In genomic region chr9:95263867-95264509, GRCm38 (mm10) we compare ENCODE assay signal across 33 mouse cellular contexts.
DNase-seq lines count a peak whose midpoint lies in the region; ATAC-seq lines count a peak whose summit lies in the region.
"Had no signal": no experiment of that assay in that cellular context is flagged by ENCODE, and none has a peak within 500 bp of the region (broad histone marks: within the 10 kb centered on the region; RNA-seq: fewer than 3 reads in every experiment).

No protein-coding gene starts in this region.

- no peaks in the 10 kb centered on the region; the same call in 1 of the 2 replicates for H3K4me1 ChIP-seq in embryonic facial prominence, embryonic 14.5 days (ENCODE audit: control insufficient read depth, insufficient read depth, low read length)
- H3K4me1 ChIP-seq in embryonic facial prominence, embryonic 10.5 days, result peaks cover 8% of the 10 kb centered on the region
- H3K4me1 ChIP-seq in hindbrain, embryonic 16.5 days (ENCODE audit: control insufficient read depth, insufficient read depth, low read depth, low read length), result peaks cover 2% of the 10 kb centered on the region; the same call in 1 of the 2 replicates
- no peaks in the 10 kb centered on the region for H3K4me1 ChIP-seq in hindbrain, embryonic 11.5 days (replicated peaks; ENCODE audit: control insufficient read depth, insufficient read depth, low read length)
- H3K4me1 ChIP-seq in midbrain, embryonic 15.5 days, result peaks cover 7% of the 10 kb centered on the region
- H3K4me1 ChIP-seq in midbrain, embryonic 13.5 days (replicated peaks), result peaks cover 7% of the 10 kb centered on the region; the same call in 1 of the 2 replicates
- H3K4me1 ChIP-seq: neural tube, embryonic 12.5 days had no signal

- no peaks in the 10 kb centered on the region for H3K9me3 ChIP-seq in embryonic facial prominence, embryonic 14.5 days (ENCODE audit: control insufficient read depth, low read length)
- no peaks in the 10 kb centered on the region for H3K9me3 ChIP-seq in embryonic facial prominence, embryonic 10.5 days
- no peaks in the 10 kb centered on the region for H3K9me3 ChIP-seq in hindbrain, embryonic 16.5 days (ENCODE audit: control insufficient read depth, low read length)
- H3K9me3 ChIP-seq in hindbrain, embryonic 11.5 days (ENCODE audit: control insufficient read depth, low read length), result no peaks in the 10 kb centered on the region
- no peaks in the 10 kb centered on the region for H3K9me3 ChIP-seq in midbrain, embryonic 15.5 days
- H3K9me3 ChIP-seq in midbrain, embryonic 13.5 days, result no peaks in the 10 kb centered on the region
- H3K9me3 ChIP-seq: embryonic facial prominence, embryonic 12.5 days; heart, embryonic 10.5 days; liver, embryonic 12.5 days; midbrain, embryonic 12.5 days; neural tube, embryonic 12.5 days had no signal

- H3K27me3 ChIP-seq in embryonic facial prominence, embryonic 14.5 days (replicated peaks; ENCODE audit: control insufficient read depth, insufficient read depth, low read length), result no peaks in the 10 kb centered on the region
- H3K27me3 ChIP-seq in embryonic facial prominence, embryonic 10.5 days (replicated peaks; ENCODE audit: low read depth, poor library complexity, severe bottlenecking), result no peaks in the 10 kb centered on the region
- no peaks in the 10 kb centered on the region for H3K27me3 ChIP-seq in hindbrain, embryonic 16.5 days (replicated peaks; ENCODE audit: control insufficient read depth, insufficient read depth, low read length)
- H3K27me3 ChIP-seq in hindbrain, embryonic 11.5 days (ENCODE audit: control insufficient read depth, insufficient read depth, low read length), result no peaks in the 10 kb centered on the region
- H3K27me3 ChIP-seq in midbrain, embryonic 15.5 days (replicated peaks), result no peaks in the 10 kb centered on the region
- no peaks in the 10 kb centered on the region for H3K27me3 ChIP-seq in midbrain, embryonic 13.5 days
- H3K27me3 ChIP-seq: CH12.LX; embryonic facial prominence, embryonic 12.5 days; liver, embryonic 12.5 days; midbrain, embryonic 12.5 days; neural tube, embryonic 12.5 days had no signal

- WGBS in embryonic facial prominence, embryonic 14.5 days, result 55% methylated on average over 9 of the region's 9 CpGs
- WGBS in embryonic facial prominence, embryonic 10.5 days, result 85% methylated on average over 9 of the region's 9 CpGs
- 60% methylated on average over 9 of the region's 9 CpGs for WGBS in hindbrain, embryonic 16.5 days
- WGBS in hindbrain, embryonic 11.5 days, result 84% methylated on average over 9 of the region's 9 CpGs
- WGBS in midbrain, embryonic 15.5 days, result 59% methylated on average over 9 of the region's 9 CpGs
- 65% methylated on average over 9 of the region's 9 CpGs for WGBS in midbrain, embryonic 13.5 days

- H3K36me3 ChIP-seq in embryonic facial prominence, embryonic 14.5 days (ENCODE audit: control insufficient read depth, insufficient read depth, low read length), result no peaks in the 10 kb centered on the region
- no peaks in the 10 kb centered on the region for H3K36me3 ChIP-seq in embryonic facial prominence, embryonic 10.5 days (replicated peaks)
- no peaks in the 10 kb centered on the region for H3K36me3 ChIP-seq in hindbrain, embryonic 16.5 days (ENCODE audit: control insufficient read depth, insufficient read depth, low read length)
- H3K36me3 ChIP-seq in hindbrain, embryonic 11.5 days (ENCODE audit: control insufficient read depth, insufficient read depth, low read length), result no peaks in the 10 kb centered on the region
- H3K36me3 ChIP-seq in midbrain, embryonic 15.5 days (replicated peaks), result no peaks in the 10 kb centered on the region
- no peaks in the 10 kb centered on the region for H3K36me3 ChIP-seq in midbrain, embryonic 13.5 days
- H3K36me3 ChIP-seq: embryonic facial prominence, embryonic 12.5 days; heart, embryonic 10.5 days; liver, embryonic 12.5 days; midbrain, embryonic 12.5 days; neural tube, embryonic 12.5 days had no signal

- DNase-seq in embryonic facial prominence, embryonic 14.5 days (ENCODE audit: low spot score), result peak; percentile 24
- no peak for DNase-seq in embryonic facial prominence, embryonic 10.5 days (ENCODE audit: low spot score)
- DNase-seq in hindbrain, embryonic 11.5 days (ENCODE audit: low spot score), result no peak
- no peak for DNase-seq in urinary bladder, adult 18-20 months (ENCODE audit: low spot score in 2 of 2)
- DNase-seq: adrenal gland, adult 2 months; adrenal gland, postnatal 36 days; cerebellum, adult 9-10 months; cerebellum, postnatal 36 days; gastrocnemius, postnatal 14 days; heart, postnatal 4 days; kidney, adult 18-20 months; layer of hippocampus, postnatal 36 days; left cerebral cortex, postnatal 4 days; liver, postnatal 0 days; lung, postnatal 36 days; right cerebral cortex, adult 18-20 months; spleen, adult 18-20 months; thymus, adult 18-20 months; thymus, postnatal 25 days had no signal

- H3K4me2 ChIP-seq in embryonic facial prominence, embryonic 14.5 days (ENCODE audit: low read depth, low read length), result no peak overlapping the region
- H3K4me2 ChIP-seq in hindbrain, embryonic 16.5 days (ENCODE audit: low read length), result no peak overlapping the region
- no peak overlapping the region for H3K4me2 ChIP-seq in hindbrain, embryonic 11.5 days (replicated peaks; ENCODE audit: low read depth, low read length)
- peak overlapping the region; percentile 9; the same call in 1 of the 2 replicates for H3K4me2 ChIP-seq in midbrain, embryonic 15.5 days
- H3K4me2 ChIP-seq in midbrain, embryonic 13.5 days (replicated peaks), result no peak overlapping the region
- H3K4me2 ChIP-seq: embryonic facial prominence, embryonic 12.5 days; liver, embryonic 12.5 days; midbrain, embryonic 12.5 days; neural tube, embryonic 12.5 days had no signal

- H3K27ac ChIP-seq in embryonic facial prominence, embryonic 14.5 days (replicated peaks; ENCODE audit: low read depth, low read length), result no peak overlapping the region
- no peak overlapping the region; the same call in 1 of the 2 replicates for H3K27ac ChIP-seq in embryonic facial prominence, embryonic 10.5 days (replicated peaks)
- no peak overlapping the region for H3K27ac ChIP-seq in hindbrain, embryonic 16.5 days (ENCODE audit: low read depth, low read length)
- no peak overlapping the region for H3K27ac ChIP-seq in hindbrain, embryonic 11.5 days (ENCODE audit: low read depth, low read length)
- H3K27ac ChIP-seq in midbrain, embryonic 15.5 days, result no peak overlapping the region
- no peak overlapping the region for H3K27ac ChIP-seq in midbrain, embryonic 13.5 days
- H3K27ac ChIP-seq: embryonic facial prominence, embryonic 12.5 days; heart, embryonic 10.5 days; hindbrain, postnatal 0 days; liver, embryonic 12.5 days; midbrain, embryonic 12.5 days; neural tube, embryonic 12.5 days; stomach, postnatal 0 days had no signal

- ATAC-seq in embryonic facial prominence, embryonic 14.5 days (ENCODE audit: low read depth), result no peak
- ATAC-seq in hindbrain, embryonic 16.5 days, result peak; percentile 40; the same call in 1 of the 2 replicates
- no peak for ATAC-seq in hindbrain, embryonic 11.5 days (ENCODE audit: low FRiP score)
- ATAC-seq in midbrain, embryonic 15.5 days (replicated peaks), result 0 out of 2 replicates have a peak, but pooled peaks have one; percentile 45
- ATAC-seq in midbrain, embryonic 13.5 days, result no peak
- no peak for ATAC-seq in inflammation-experienced regulatory T-cells, adult 6 months
- ATAC-seq: activated CD4-positive, CD25-positive, alpha-beta regulatory T cell, adult 4 months; hindbrain, postnatal 0 days; liver, postnatal 0 days had no signal

- H3K9ac ChIP-seq in embryonic facial prominence, embryonic 14.5 days (ENCODE audit: low read depth, low read length), result no peak overlapping the region
- no peak overlapping the region for H3K9ac ChIP-seq in hindbrain, embryonic 16.5 days (ENCODE audit: low read depth, low read length)
- no peak overlapping the region for H3K9ac ChIP-seq in hindbrain, embryonic 11.5 days (ENCODE audit: low read depth, low read length)
- no peak overlapping the region for H3K9ac ChIP-seq in midbrain, embryonic 15.5 days
- no peak overlapping the region for H3K9ac ChIP-seq in midbrain, embryonic 13.5 days (replicated peaks)
- H3K9ac ChIP-seq: embryonic facial prominence, embryonic 12.5 days; liver, embryonic 12.5 days; liver, postnatal 0 days; midbrain, embryonic 12.5 days; neural tube, embryonic 12.5 days had no signal

- H3K4me3 ChIP-seq in embryonic facial prominence, embryonic 14.5 days (ENCODE audit: low read depth, low read length), result no peak overlapping the region
- H3K4me3 ChIP-seq in embryonic facial prominence, embryonic 10.5 days, result no peak overlapping the region
- H3K4me3 ChIP-seq in hindbrain, embryonic 16.5 days (ENCODE audit: low read length), result no peak overlapping the region
- no peak overlapping the region for H3K4me3 ChIP-seq in hindbrain, embryonic 11.5 days (ENCODE audit: low read depth, low read length)
- H3K4me3 ChIP-seq in midbrain, embryonic 15.5 days, result no peak overlapping the region
- H3K4me3 ChIP-seq in midbrain, embryonic 13.5 days (replicated peaks), result no peak overlapping the region
- H3K4me3 ChIP-seq: embryonic facial prominence, embryonic 12.5 days; heart, embryonic 10.5 days; liver, embryonic 12.5 days; midbrain, embryonic 12.5 days; myocyte; neural tube, embryonic 12.5 days had no signal

Comparison
In these comparisons a context has a peak if more than half of its experiments do, and no peak if none do; other contexts are left out.
1. ATAC-seq: peak in hindbrain, embryonic 16.5 days (single experiment) and midbrain, embryonic 15.5 days (single experiment); none in embryonic facial prominence, embryonic 14.5 days (single experiment), hindbrain, embryonic 11.5 days (single experiment), midbrain, embryonic 13.5 days (single experiment) and inflammation-experienced regulatory T-cells, adult 6 months (single experiment).